Mouse (Mus musculus): ENCODE measurements around the gene Magi1. TPM values are rescaled to one million over a fixed set of nuclear protein-coding genes. Genes with fewer than 3 reads are reported as not detected.

The Magi1 gene
- polyA plus RNA-seq, 1 experiment from 2014 or later, result 9.2 TPM

DNA sequence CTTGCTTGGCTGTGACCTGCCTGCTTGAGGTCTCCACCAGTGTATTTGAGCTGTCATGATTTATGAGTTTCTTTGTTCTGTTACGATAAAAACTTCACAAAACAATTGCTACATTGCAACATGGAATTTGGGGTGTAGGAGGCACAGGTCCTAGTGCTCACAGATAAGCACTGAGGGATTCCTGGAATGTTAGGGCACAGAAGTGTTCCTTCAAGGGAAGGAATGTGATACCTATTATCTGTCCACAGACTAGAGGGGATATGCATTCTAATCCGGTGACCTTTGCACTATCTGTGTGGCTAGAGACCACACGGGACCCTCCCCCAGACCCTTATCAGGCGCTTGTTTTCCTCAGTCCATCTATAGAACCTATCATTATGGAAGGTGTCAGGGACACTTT is 132.8 kb downstream of the Magi1 start:
- Histone ChIP-seq H3K9ac (ENCODE audit: low read depth, low read length) (no peak overlapping the region), H3K4me1 (ENCODE audit: control insufficient read depth, insufficient read depth, low read length) (peaks cover 52% of the 10 kb centered on the region), H3K27ac (ENCODE audit: low read depth, low read length) (peak overlapping the region; percentile 71; the same call in 1 of the 2 replicates), H3K4me3 (ENCODE audit: low read depth, low read length) (no peak overlapping the region), H3K4me2 (peak overlapping the region; percentile 6; the same call in 1 of the 2 replicates), H3K27me3 (ENCODE audit: control insufficient read depth, insufficient read depth, low read length) (no peaks in the 10 kb centered on the region), H3K36me3 (ENCODE audit: control insufficient read depth, insufficient read depth, low read length) (no peaks in the 10 kb centered on the region), H3K9me3 (replicated peaks; ENCODE audit: control insufficient read depth, low read length) (no peaks in the 10 kb centered on the region)
- 9% methylated on average over 4 of the region's 4 CpGs for WGBS (ENCODE audit: insufficient replicate concordance)
- ATAC-seq (replicated peaks; ENCODE audit: insufficient number of reproducible peaks, low FRiP score, low TSS enrichment), result no peak; the same call in 1 of the 2 replicates

DNA sequence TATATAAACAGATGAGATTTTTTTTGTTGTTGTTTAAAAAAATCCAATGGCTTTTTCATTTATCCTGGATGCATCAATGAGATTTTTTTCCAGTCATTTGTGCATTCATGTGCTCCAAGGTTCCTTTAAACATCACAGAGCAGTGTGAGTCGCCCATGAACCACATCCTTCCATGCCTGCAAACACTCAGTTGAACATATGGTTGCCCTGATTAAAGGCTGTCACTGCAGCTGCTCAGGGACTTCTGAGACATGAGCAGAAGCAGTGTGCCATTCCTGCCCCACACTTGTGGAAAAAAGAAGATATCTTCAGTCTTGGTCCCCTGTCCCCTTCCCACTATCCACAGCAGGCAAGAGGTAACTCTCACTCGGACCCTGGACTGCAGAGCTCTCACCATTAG is 133.9 kb downstream of the Magi1 start:
- Histone ChIP-seq H3K27me3 (ENCODE audit: control insufficient read depth, insufficient read depth, low read length) (no peaks in the 10 kb centered on the region), H3K9ac (ENCODE audit: low read depth, low read length) (no peak overlapping the region), H3K4me2 (no peak overlapping the region), H3K27ac (ENCODE audit: low read depth, low read length) (peak overlapping the region; percentile 59), H3K36me3 (ENCODE audit: control insufficient read depth, insufficient read depth, low read length) (no peaks in the 10 kb centered on the region), H3K9me3 (replicated peaks; ENCODE audit: control insufficient read depth, low read length) (no peaks in the 10 kb centered on the region), H3K4me1 (ENCODE audit: control insufficient read depth, insufficient read depth, low read length) (peaks cover 48% of the 10 kb centered on the region), H3K4me3 (ENCODE audit: low read depth, low read length) (no peak overlapping the region)
- no peak for ATAC-seq (replicated peaks; ENCODE audit: insufficient number of reproducible peaks, low FRiP score, low TSS enrichment)
- 21% methylated on average over 2 of the region's 2 CpGs for WGBS (ENCODE audit: insufficient replicate concordance)

- Histone ChIP-seq H3K27ac (ENCODE audit: low read depth, low read length) (no peak overlapping the region), H3K27me3 (ENCODE audit: control insufficient read depth, insufficient read depth, low read length) (no peaks in the 10 kb centered on the region), H3K36me3 (ENCODE audit: control insufficient read depth, insufficient read depth, low read length) (no peaks in the 10 kb centered on the region), H3K4me2 (no peak overlapping the region), H3K9ac (ENCODE audit: low read depth, low read length) (no peak overlapping the region), H3K4me3 (ENCODE audit: low read depth, low read length) (no peak overlapping the region), H3K9me3 (replicated peaks; ENCODE audit: control insufficient read depth, low read length) (no peaks in the 10 kb centered on the region), H3K4me1 (ENCODE audit: control insufficient read depth, insufficient read depth, low read length) (peaks cover 42% of the 10 kb centered on the region)
- 44% methylated on average over 1 of the region's 1 CpGs for WGBS (ENCODE audit: insufficient replicate concordance)
- ATAC-seq (replicated peaks; ENCODE audit: insufficient number of reproducible peaks, low FRiP score, low TSS enrichment), result no peak
These were observed 137.6 kb downstream of the Magi1 start for GRCm38 (mm10) chr6:94146206-94146493.

- no peak overlapping the region for H3K27ac ChIP-seq (ENCODE audit: low read depth, low read length)
- no peak overlapping the region for H3K4me2 ChIP-seq
- no peak for ATAC-seq (replicated peaks; ENCODE audit: insufficient number of reproducible peaks, low FRiP score, low TSS enrichment)
- no peaks in the 10 kb centered on the region for H3K27me3 ChIP-seq (ENCODE audit: control insufficient read depth, insufficient read depth, low read length)
- H3K9me3 ChIP-seq (replicated peaks; ENCODE audit: control insufficient read depth, low read length), result no peaks in the 10 kb centered on the region
- no peaks in the 10 kb centered on the region for H3K36me3 ChIP-seq (ENCODE audit: control insufficient read depth, insufficient read depth, low read length)
- peaks cover 37% of the 10 kb centered on the region for H3K4me1 ChIP-seq (ENCODE audit: control insufficient read depth, insufficient read depth, low read length)
- no peak overlapping the region for H3K9ac ChIP-seq (ENCODE audit: low read depth, low read length)
- no peak overlapping the region for H3K4me3 ChIP-seq (ENCODE audit: low read depth, low read length)
- WGBS (ENCODE audit: insufficient replicate concordance), result 85% methylated on average over 8 of the region's 8 CpGs
These were observed 138.1 kb downstream of the Magi1 start for GRCm38 (mm10) chr6:94145430-94146205.

DNA sequence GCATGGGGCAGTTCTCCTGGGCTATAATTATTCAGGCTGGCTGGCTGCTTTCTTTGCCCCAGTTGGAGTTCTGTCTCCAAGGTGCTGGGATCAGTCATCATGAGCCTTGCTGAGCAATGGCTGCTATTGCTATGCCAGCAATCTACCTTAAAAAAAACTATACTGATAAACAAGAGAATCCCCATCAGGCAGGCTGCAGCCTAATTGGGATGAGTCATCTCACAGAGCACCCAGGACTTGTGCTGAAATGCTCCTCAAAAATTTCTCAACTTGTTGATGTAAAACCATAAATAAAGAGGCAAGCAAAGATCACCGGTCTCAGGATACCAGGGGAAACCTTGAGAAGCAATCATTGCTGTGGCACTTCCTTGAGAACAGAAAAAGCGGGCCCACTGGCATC is 141.2 kb downstream of the Magi1 start:
- no peak for ATAC-seq (replicated peaks; ENCODE audit: insufficient number of reproducible peaks, low FRiP score, low TSS enrichment)
- peaks cover 18% of the 10 kb centered on the region for H3K4me1 ChIP-seq (ENCODE audit: control insufficient read depth, insufficient read depth, low read length)
- no peaks in the 10 kb centered on the region for H3K9me3 ChIP-seq (replicated peaks; ENCODE audit: control insufficient read depth, low read length)
- no peak overlapping the region for H3K27ac ChIP-seq (ENCODE audit: low read depth, low read length)
- H3K36me3 ChIP-seq (ENCODE audit: control insufficient read depth, insufficient read depth, low read length), result no peaks in the 10 kb centered on the region
- no peak overlapping the region for H3K4me3 ChIP-seq (ENCODE audit: low read depth, low read length)
- no peak overlapping the region for H3K9ac ChIP-seq (ENCODE audit: low read depth, low read length)
- H3K4me2 ChIP-seq, result no peak overlapping the region
- no peaks in the 10 kb centered on the region for H3K27me3 ChIP-seq (ENCODE audit: control insufficient read depth, insufficient read depth, low read length)
- WGBS (ENCODE audit: insufficient replicate concordance), result 89% methylated on average over 2 of the region's 2 CpGs

GRCm38 (mm10) chr6:94141496-94141895 is 142.2 kb downstream of the Magi1 start:
- Histone ChIP-seq H3K27ac (ENCODE audit: low read depth, low read length) (no peak overlapping the region), H3K27me3 (ENCODE audit: control insufficient read depth, insufficient read depth, low read length) (no peaks in the 10 kb centered on the region), H3K9ac (ENCODE audit: low read depth, low read length) (no peak overlapping the region), H3K4me3 (ENCODE audit: low read depth, low read length) (no peak overlapping the region), H3K9me3 (replicated peaks; ENCODE audit: control insufficient read depth, low read length) (no peaks in the 10 kb centered on the region), H3K36me3 (ENCODE audit: control insufficient read depth, insufficient read depth, low read length) (no peaks in the 10 kb centered on the region), H3K4me1 (ENCODE audit: control insufficient read depth, insufficient read depth, low read length) (peaks cover 13% of the 10 kb centered on the region), H3K4me2 (no peak overlapping the region)
- ATAC-seq (replicated peaks; ENCODE audit: insufficient number of reproducible peaks, low FRiP score, low TSS enrichment), result no peak
- 46% methylated on average over 2 of the region's 2 CpGs for WGBS (ENCODE audit: insufficient replicate concordance)

DNA sequence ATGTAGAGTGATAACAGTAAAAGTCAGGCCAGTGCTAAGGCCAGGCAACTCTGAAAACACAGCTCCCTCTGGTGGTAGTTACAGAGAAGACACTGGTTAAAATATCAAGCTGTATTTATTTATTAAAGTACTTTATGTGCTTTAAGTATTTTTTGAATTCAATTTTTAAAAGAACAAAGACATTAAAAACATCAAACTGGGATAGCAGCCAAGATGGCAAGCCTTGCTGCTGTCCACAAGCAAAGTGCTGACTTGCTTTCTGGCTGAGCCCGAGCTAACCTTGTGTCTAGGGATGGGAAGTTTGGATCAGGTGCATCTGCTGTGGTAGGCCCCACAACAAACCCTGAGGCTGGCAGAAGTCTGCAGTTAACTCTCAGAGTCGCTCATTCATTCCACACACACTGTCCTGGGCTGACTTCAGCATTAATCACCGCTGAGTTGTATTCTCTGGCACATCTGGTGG is 143.7 kb downstream of the Magi1 start:
- no peak overlapping the region for H3K27ac ChIP-seq (ENCODE audit: low read depth, low read length)
- WGBS (ENCODE audit: insufficient replicate concordance), result 84% methylated on average over 3 of the region's 3 CpGs
- no peak overlapping the region for H3K4me2 ChIP-seq
- H3K27me3 ChIP-seq (ENCODE audit: control insufficient read depth, insufficient read depth, low read length), result no peaks in the 10 kb centered on the region
- ATAC-seq (replicated peaks; ENCODE audit: insufficient number of reproducible peaks, low FRiP score, low TSS enrichment), result no peak
- H3K36me3 ChIP-seq (ENCODE audit: control insufficient read depth, insufficient read depth, low read length), result no peaks in the 10 kb centered on the region
- H3K4me1 ChIP-seq (ENCODE audit: control insufficient read depth, insufficient read depth, low read length), result peaks cover 7% of the 10 kb centered on the region
- no peak overlapping the region for H3K9ac ChIP-seq (ENCODE audit: low read depth, low read length)
- no peak overlapping the region for H3K4me3 ChIP-seq (ENCODE audit: low read depth, low read length)
- no peaks in the 10 kb centered on the region for H3K9me3 ChIP-seq (replicated peaks; ENCODE audit: control insufficient read depth, low read length)

- Histone ChIP-seq H3K36me3 (ENCODE audit: control insufficient read depth, insufficient read depth, low read length) (no peaks in the 10 kb centered on the region), H3K4me1 (ENCODE audit: control insufficient read depth, insufficient read depth, low read length) (peaks cover 17% of the 10 kb centered on the region), H3K9me3 (replicated peaks; ENCODE audit: control insufficient read depth, low read length) (no peaks in the 10 kb centered on the region), H3K27me3 (ENCODE audit: control insufficient read depth, insufficient read depth, low read length) (no peaks in the 10 kb centered on the region), H3K4me2 (no peak overlapping the region), H3K9ac (ENCODE audit: low read depth, low read length) (no peak overlapping the region), H3K4me3 (ENCODE audit: low read depth, low read length) (no peak overlapping the region), H3K27ac (ENCODE audit: low read depth, low read length) (no peak overlapping the region)
- ATAC-seq (replicated peaks; ENCODE audit: insufficient number of reproducible peaks, low FRiP score, low TSS enrichment), result no peak
- 70% methylated on average over 3 of the region's 3 CpGs for WGBS (ENCODE audit: insufficient replicate concordance)
These were observed 147.0 kb downstream of the Magi1 start for GRCm38 (mm10) chr6:94136693-94137092.

DNA sequence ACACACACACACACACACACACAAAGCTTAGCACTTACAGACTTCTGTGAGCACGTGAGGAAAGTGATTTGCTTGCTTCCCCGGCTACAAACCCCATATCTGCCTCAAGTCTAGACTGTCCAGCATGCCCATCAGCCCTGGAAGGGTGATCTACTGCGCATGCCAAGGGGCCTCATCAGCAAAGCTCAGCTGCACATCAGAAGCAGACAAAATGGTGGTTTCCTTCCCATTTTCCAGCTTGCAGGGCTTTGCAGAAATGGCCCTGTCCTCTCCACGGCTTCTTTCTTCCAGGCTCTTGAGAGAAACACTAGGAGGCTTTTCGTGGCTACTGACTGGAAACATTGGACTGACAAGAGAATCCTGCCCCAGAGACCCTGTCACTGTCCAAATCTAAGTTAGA is 149.6 kb downstream of the Magi1 start:
- Histone ChIP-seq H3K4me1 (ENCODE audit: control insufficient read depth, insufficient read depth, low read length) (peaks cover 17% of the 10 kb centered on the region), H3K27ac (ENCODE audit: low read depth, low read length) (no peak overlapping the region), H3K9ac (ENCODE audit: low read depth, low read length) (no peak overlapping the region), H3K27me3 (ENCODE audit: control insufficient read depth, insufficient read depth, low read length) (no peaks in the 10 kb centered on the region), H3K4me3 (ENCODE audit: low read depth, low read length) (no peak overlapping the region), H3K4me2 (no peak overlapping the region), H3K36me3 (ENCODE audit: control insufficient read depth, insufficient read depth, low read length) (no peaks in the 10 kb centered on the region), H3K9me3 (replicated peaks; ENCODE audit: control insufficient read depth, low read length) (no peaks in the 10 kb centered on the region)
- WGBS (ENCODE audit: insufficient replicate concordance), result 75% methylated on average over 5 of the region's 5 CpGs
- ATAC-seq (replicated peaks; ENCODE audit: insufficient number of reproducible peaks, low FRiP score, low TSS enrichment), result no peak
